Mouse (Mus musculus) left cerebral cortex, adult 2 months (tissue): ENCODE results near the gene Ndufaf3. TPM values are rescaled to one million over a fixed set of nuclear protein-coding genes. Genes with fewer than 3 reads are reported as not detected.

ENCODE experiments used
- DNase-seq, 2 experiments: peaks; one replicate each; pipeline ENCODE4 v3.0.0; 2021 to 2022; ENCODE audit warnings: low spot score in 2 of 2, mixed read lengths in 1 of 2; ENCODE audit errors: extremely low spot score in 1 of 2
- H3K27ac ChIP-seq: fragments of 200-600 bp; 2 replicates; pipeline ENCODE4 v1.8.1; 2022
- H3K4me3 ChIP-seq: fragments of 200-600 bp; 2 replicates; pipeline ENCODE4 v1.8.1; 2022
- CTCF ChIP-seq: fragments of 200-600 bp; IDR thresholded peaks from 2 replicates; pipeline ENCODE4 v1.8.1; 2022; ENCODE audit warnings: antibody characterized with exemption, mild to moderate bottlenecking, moderate library complexity
- intact Hi-C: fragments of 180-260 bp; cut with DNase I; formaldehyde crosslinking; loops from one replicate; pipeline ENCODE4 v1.15.1; 2025
- total RNA-seq, 2 experiments: library from RNA; stranded (reverse); gene quantifications; 2 replicates each; pipeline ENCODE4 v1.2.3; 2021

Ndufaf3 gene
- total RNA-seq, 2 experiments from 2014 or later, result 59.6 to 64.8 TPM

DNA sequence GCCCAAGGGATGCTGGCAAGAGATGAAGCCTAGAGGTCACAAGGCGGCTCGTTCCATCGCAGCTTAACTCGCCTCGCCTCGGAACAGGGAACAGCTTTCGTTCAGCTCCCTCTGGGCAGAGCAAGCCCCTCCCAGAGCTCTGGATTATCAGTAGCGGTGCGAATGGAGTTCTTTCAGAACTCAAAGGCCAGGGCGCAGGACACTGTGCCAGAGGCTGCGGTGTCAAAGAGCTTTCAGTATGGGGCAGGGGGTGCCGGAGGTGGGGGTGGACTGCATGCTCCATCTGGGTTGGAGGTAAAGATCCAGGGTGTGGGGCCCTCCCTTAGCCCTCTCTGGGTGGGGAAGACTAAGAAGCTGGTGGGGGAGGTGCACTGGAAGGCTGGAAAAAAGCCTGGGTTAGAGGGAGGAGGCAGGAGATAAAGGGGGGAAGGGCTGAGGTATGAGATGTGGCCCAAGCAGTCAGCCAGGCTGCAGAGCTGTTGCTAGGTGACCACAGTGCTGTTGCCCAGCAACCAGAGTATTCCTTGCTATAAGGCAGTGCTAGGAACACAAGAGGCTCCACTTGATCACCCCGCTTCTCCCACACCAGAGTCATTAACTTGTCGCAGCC lies 20.4 kb upstream of the Ndufaf3 start:
- intact Hi-C loops, result no loop called here

DNA sequence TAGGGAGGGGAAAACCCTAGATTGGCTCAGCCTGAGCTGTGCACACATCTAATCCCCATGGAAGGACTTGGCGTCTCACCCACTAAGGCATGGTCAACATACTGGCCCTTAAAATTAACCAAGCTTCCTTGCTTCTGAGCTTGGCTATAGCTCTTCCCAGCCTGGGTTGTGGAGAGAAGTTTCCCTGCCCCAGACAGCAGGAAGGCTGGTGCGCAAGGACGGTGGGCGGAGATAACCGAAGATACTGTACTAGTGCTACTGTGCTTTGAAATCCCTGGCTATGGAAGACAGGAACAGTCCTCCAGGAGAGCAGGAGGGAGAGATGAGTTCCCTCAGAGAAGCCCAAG lies 12.1 kb upstream of the Ndufaf3 start:
- no peak for DNase-seq
- H3K27ac ChIP-seq, result peak overlapping the region; percentile 92
- H3K4me3 ChIP-seq, result no peak overlapping the region
- no peak for TF ChIP-seq CTCF
- intact Hi-C loops, result no loop called here

More for the DNA sequence above, 20.4 kb upstream of the Ndufaf3 start:
- TF ChIP-seq CTCF, result no peak
- Histone ChIP-seq H3K4me3 (0 out of 2 replicates have a peak overlapping the region, but pooled peaks have one; percentile 13), H3K27ac (peak overlapping the region; percentile 92)
- peak; percentile 79 to 83 for DNase-seq

DNA sequence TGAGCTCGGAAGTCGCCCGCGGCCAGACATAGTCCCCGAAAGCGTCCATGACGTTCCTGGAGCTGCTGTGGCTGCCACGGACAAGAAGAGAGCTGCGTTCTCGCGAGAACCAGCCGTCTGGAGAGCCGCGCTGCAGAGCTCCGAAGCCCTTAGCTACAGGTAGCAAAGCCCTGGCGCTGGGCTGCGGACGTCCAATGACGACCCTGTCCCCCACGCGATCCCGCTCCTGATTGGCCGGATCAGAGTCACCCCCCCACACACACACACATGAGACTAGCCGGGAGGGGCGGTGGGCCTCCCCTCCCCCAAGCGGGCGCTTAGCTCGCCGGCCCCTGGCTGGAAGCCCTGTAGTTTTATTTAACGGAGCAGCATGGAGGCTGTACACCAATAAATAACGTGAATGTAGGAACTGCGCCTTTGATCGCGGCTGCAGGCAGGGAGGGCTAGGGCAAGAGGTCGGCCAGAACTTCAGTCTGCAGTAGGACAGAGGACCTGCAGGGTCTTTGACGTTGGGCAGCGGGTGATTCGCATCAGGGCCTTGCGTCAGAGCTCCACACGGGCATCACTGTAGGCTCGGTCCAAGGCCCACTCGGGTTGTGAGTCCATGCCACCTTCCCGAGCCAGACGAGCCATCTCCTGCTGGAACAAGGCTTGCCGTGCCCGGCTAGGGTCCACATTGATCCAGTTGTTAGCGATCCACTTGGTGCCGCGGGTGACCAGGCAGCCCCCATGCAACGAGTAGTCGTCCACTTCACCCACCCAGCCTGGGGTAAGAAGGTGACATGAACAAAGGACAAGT lies 11.5 kb upstream of the Ndufaf3 start, which contains the start of gene Wdr6:
TSS of gene Wdr6 (minus strand) at position 195 of the 799 bp plus-strand sequence.
- DNase-seq, result peak; percentile 82 to 89
- peak within 1 kb of the TSS; percentile 63 for H3K4me3 ChIP-seq
- peak within 1 kb of the TSS; percentile 92 for H3K27ac ChIP-seq
- intact Hi-C loops, result loop anchor here (1.0 kb wide), 1 partner anchor 19 kb away; the partner anchor contains the start of gene P4htm
- no peak; the same call in 1 of the 2 replicates for TF ChIP-seq CTCF

DNA sequence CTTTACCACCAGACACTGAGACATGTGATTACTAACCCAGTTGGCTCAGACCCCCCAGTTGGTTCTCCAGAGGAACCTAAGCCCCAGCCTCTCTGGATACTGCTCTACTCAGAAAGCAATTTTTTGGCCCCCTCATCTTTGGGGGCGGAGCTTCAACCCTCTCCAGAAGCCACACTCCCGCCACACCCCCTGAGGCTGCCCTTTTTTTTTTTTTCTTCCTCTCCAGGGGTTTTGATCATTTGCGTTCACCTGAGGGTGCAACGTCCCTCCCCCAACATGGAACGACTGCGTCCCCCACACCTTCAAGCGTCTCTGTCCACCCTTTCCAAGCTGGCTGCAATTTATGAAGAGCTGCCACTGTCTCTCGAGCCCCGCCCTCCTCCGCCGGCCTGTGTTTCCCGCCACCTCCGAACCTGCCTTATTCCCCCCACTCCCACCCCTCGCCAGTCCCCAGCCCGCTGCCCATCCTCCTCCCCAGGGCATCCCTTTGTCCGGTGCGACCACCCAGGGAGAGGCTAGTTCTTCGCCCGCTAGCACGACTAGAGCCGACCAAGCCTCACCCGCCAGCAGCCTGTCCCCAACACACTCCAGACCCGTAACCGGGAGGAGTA lies 10.8 kb upstream of the Ndufaf3 start:
- Histone ChIP-seq H3K27ac (peak overlapping the region; percentile 92), H3K4me3 (peak overlapping the region; percentile 63)
- DNase-seq, result no peak
- TF ChIP-seq CTCF, result no peak
- intact Hi-C loops, result loop anchor here (1.0 kb wide), 1 partner anchor 19 kb away; the partner anchor contains the start of gene P4htm

DNA sequence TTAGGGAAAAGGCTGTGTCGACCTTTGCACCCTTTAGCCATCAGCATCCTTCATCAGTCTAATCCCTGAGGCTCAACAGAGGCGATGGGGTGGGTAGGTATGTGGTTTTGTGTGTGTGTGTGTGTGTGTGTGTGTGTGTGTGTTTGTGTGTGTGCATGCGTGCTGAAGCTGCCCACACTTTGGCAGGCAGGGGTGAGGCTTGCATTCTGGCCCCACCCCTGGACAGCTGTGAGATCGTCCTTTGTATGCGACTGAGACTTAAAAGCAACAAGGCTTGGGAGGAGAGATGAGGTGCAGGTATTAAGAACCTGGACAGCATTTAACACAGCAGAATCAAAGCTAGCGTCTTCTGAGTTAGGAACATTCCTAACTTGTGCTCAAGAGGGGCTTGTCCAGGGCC lies 9.8 kb upstream of the Ndufaf3 start:
- intact Hi-C loops, result no loop called here
- no peak for TF ChIP-seq CTCF
- Histone ChIP-seq H3K4me3 (peak overlapping the region; percentile 63; the same call in 1 of the 2 replicates), H3K27ac (no peak overlapping the region)
- DNase-seq, result no peak

DNA sequence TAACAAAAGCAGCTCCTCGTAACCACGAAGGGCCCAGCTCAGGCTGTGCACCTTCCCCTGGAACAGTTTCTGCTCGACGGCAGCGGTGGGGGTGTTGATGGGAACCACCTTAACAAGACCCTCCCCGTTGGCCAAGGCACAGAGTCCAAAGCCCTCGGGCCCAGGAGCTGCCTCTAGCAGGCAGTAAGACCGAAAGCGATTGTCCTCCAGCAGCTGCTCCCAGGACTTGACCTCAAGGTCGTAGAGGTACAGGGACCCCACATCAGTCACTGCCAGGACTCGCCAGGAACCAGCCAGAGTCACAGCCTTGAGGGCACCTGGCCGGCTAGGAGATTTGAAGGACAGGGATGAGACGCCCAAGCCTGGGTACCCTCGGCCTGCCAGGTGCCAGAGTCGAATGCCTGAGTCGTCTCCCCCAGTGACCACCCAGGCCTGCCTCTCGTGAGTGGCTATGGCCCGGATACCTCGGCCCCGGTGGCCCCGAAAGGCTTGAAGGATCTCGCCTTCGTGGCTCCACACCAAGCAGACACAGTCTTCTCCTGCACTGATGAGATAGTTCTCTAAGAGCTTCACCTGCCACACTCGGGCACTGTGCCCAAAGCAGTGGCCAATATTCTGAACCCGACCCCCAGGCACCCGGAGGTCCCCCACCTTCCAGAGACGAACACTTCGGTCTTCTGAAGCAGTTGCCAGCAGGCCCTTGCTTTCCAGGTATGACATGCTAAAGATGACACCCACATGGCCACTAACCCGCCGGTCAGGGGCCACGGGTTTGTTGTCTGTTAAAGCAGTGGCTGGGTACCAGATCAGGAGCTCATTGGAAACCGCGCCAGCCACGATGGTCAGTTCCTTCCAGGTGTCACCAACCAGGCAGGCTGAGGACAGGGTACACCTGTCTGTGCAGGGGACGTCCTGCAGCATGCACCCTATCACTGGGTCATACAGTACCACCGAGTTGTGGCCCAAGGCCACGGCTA lies 8.4 kb upstream of the Ndufaf3 start:
- Histone ChIP-seq H3K27ac (no peak overlapping the region), H3K4me3 (no peak overlapping the region)
- TF ChIP-seq CTCF, result no peak
- intact Hi-C loops, result no loop called here
- DNase-seq, result no peak

DNA sequence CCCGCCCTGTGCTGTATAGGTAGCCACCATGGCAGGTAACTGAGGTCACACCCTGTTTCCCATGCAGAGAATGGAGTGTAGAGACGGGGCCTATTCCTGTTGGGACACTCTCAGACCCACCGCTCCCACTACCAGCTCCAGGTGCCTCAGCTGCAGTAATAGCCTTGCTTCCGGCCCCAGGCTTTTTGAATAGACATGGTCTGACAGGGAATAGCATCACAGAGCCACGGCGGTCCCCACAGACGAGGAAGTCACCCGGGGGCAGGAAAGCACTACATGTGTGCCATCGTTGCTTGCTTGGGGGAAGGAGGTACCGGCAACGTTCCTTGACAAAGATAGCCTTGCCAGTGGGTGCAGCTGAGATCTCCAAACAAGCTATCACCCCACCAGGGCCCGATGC lies 7.7 kb upstream of the Ndufaf3 start:
- no peak for TF ChIP-seq CTCF
- no peak overlapping the region for H3K27ac ChIP-seq
- H3K4me3 ChIP-seq, result no peak overlapping the region
- intact Hi-C loops, result no loop called here
- no peak for DNase-seq

DNA sequence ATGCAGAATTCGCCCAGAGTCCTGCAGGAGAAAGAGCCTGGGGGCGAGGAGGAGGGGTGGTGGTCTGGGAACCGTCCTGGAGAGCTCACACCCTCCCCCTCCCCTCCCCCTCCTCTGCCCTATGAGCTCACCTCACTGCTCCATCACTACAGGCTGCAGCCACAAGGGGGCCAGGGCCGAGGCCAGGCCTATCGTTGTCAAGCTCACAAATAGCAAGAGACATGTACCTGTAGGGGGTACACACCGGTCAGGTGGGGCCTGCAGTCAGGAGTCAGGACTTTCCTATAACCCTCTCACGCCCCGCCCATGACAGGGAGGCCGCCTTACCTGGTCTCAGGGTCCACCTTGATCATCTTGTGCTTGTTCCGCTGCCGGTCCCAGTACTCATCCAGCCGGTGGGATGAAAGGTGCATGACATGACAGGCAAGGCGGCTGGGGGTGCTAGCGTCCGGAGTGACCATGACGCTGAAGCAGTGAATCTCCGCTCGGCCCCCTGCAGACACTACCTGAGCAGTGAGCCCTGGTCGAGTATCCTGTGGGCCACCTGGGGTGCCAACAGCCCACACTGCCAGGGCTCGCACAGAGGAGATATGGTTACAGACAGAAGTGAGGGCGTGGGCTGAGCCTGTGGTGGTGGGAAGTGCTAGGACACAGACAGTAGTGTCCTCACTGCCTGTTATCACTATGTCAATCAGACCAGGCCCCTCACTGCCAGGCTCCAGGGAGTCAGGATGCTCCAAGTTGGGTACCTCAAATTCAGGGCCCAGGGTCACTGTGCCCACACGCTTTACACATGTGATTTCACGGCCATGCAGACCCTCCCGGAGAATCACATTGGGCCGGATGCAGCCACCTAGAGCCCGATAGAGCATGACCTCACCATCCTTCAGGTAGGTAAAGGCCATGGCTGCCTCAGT lies 6.8 kb upstream of the Ndufaf3 start:
- peak; percentile 47 for TF ChIP-seq CTCF
- intact Hi-C loops, result no loop called here
- Histone ChIP-seq H3K27ac (no peak overlapping the region), H3K4me3 (no peak overlapping the region)
- DNase-seq, result no peak

DNA sequence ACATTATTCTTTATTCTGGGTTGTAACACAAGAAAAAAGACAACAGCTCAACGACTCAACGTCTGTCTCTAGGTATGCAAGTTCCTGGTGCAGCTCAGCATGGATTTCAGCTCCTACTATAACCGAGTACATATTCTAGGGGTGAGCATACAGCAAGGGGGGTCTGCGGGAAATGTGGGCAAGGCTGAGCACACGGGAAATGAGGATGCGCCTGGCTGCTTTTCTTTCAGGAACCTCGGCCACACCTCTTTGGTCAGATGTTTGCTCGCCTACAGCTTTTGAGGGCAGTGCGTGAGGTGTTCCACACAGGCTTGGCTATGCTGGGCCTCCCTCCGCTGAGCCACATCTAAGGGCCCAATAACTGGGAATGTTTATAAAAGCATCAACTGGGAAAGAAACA lies 5.1 kb upstream of the Ndufaf3 start:
- H3K4me3 ChIP-seq, result no peak overlapping the region
- no peak overlapping the region for H3K27ac ChIP-seq
- no peak for DNase-seq
- no peak for TF ChIP-seq CTCF
- intact Hi-C loops, result no loop called here

DNA sequence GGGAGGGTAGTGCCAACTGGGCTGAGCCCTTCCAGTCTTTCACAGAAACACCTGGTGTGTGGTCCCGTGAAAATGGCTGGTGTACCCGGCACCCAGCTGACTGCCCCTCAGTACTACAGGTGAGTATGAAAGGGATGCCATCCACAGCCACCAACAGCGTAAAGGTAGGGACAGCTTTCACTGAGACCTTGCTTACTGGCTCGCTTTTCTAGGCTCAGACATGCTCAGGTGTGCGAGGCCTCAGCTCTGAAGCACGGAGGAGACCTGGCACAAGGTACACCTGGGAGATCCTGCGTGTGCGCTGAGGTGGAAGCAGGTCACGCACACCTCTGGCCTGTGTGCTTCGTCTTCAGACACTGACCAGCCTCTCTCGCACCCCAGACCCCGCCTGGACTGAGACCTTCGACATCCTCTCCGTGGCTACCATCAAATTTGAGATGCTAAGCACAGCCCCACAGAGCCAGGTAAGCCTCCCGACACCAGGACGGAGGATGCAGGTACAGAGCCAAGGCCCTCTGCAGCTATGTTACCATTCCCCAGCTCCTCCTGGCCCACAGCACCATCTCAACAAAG lies 4.3 kb upstream of the Ndufaf3 start:
- no peak for DNase-seq
- no peak overlapping the region for H3K27ac ChIP-seq
- TF ChIP-seq CTCF, result no peak
- no peak overlapping the region for H3K4me3 ChIP-seq
- intact Hi-C loops, result no loop called here
